Comparison of ENCODE assay signal across 25 mouse cellular contexts in the genomic region with DNA sequence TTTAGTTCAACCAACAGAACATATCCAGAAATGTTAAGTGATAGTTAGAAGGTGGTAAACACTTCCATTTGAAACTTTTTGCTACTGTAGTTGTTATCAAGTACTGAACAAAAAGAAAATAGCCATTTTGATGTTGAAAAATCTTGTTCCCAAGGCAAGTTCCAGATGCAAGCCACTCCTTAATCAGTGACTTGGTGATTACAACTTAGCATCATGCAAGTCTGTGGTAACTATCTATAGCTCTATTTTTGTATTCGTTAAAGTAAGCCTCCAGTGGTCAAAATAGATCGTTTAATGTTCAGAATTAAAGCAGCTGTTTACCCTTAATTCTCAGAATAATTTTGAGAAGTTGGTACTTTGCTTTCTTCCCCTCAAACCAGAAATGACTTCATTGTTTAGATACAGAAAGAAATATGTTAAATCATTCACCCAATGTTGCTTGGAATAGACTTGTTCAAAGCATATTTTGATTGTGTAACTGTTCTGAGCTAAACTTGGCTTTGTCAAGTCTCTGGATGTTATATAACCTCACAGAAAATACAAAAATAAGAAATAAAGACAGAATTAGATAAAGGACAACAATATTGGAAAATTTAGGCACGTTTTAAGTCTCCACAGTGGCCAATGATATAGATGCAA.
A peak's percentile ranks its signal among the peaks of the same experiment; 100 is the strongest.
DNase-seq lines count a peak whose midpoint lies in the region; ATAC-seq and TF ChIP-seq lines count a peak whose summit lies in the region.
"Had no signal": no experiment of that assay in that cellular context is flagged by ENCODE, and none has a peak within 500 bp of the region (broad histone marks: within the 10 kb centered on the region; RNA-seq: fewer than 3 reads in every experiment).

No protein-coding gene starts in this region.

- ATAC-seq in megakaryocyte progenitor cell, adult 5-6 weeks (replicated peaks; ENCODE audit: poor library complexity): 0 out of 2 replicates have a peak, but pooled peaks have one; percentile 13
- ATAC-seq in cerebellum, adult (ENCODE audit: insufficient number of reproducible peaks, low FRiP score, low TSS enrichment): no peak
- ATAC-seq: CD4-positive, CD25-positive, alpha-beta regulatory T cell, adult 4 months; forebrain, embryonic 14.5 days had no signal

- intact Hi-C loops in left cerebral cortex, adult 2 months (cut with DNase I): loop anchor here (2.0 kb wide), 1 partner anchor 17 kb away; no protein-coding TSS in a partner anchor
- intact Hi-C loops in left cerebral cortex, postnatal 10 days (cut with DNase I): no loop called here

- no peak for TF ChIP-seq CTCF in layer of hippocampus, adult 2 months (conservative IDR thresholded peaks at IDR 0.05)
- TF ChIP-seq CTCF in left cerebral cortex, adult 2 months (IDR thresholded peaks at IDR 0.05): no peak

- H3K27ac ChIP-seq in layer of hippocampus, adult 2 months: peak overlapping the region; percentile 87
- peak overlapping the region; percentile 83 for H3K27ac ChIP-seq in left cerebral cortex, adult 2 months
- H3K27ac ChIP-seq: embryonic facial prominence, embryonic 12.5 days; embryonic facial prominence, embryonic 15.5 days; gastrocnemius, adult 2 months; heart, embryonic 10.5 days; heart, embryonic 13.5 days; hindbrain, embryonic 12.5 days; hindbrain, embryonic 15.5 days had no signal

- DNase-seq in layer of hippocampus, adult 2 months (ENCODE audit: low spot score in 2 of 2): no peak
- no peak for DNase-seq in layer of hippocampus, adult 9-11 months
- DNase-seq in left cerebral cortex, adult 2 months (ENCODE audit: extremely low spot score in 1 of 2, low spot score in 2 of 2): no peak
- DNase-seq in left cerebral cortex, postnatal 10 days (ENCODE audit: extremely low spot score in 1 of 2, low spot score in 2 of 2): no peak
- DNase-seq in telencephalon, adult 2 months (ENCODE audit: low read depth, low spot score): peak; percentile 77
- DNase-seq in thymus, postnatal 36 days: no peak
- DNase-seq: adrenal gland, postnatal 25 days; cerebellum, adult 11 months; cerebellum, adult 2 months; cerebellum, adult 9-11 months; cerebellum, postnatal 25 days; gastrocnemius, adult 2 months; gastrocnemius, postnatal 14 days; heart, adult 18-20 months; heart, postnatal 14 days had no signal

- H3K4me3 ChIP-seq in layer of hippocampus, adult 2 months: no peak overlapping the region
- H3K4me3 ChIP-seq in left cerebral cortex, adult 2 months: no peak overlapping the region
- H3K4me3 ChIP-seq: embryonic facial prominence, embryonic 12.5 days; embryonic facial prominence, embryonic 15.5 days; gastrocnemius, adult 2 months; heart, embryonic 10.5 days; heart, embryonic 13.5 days; hindbrain, embryonic 12.5 days; hindbrain, embryonic 15.5 days had no signal
